Mouse (Mus musculus) testis, adult 2 months (tissue): Measurements from ENCODE around the gene Hus1b.

Experiments used
- CTCF ChIP-seq: fragments of 200-500 bp; IDR thresholded peaks from 2 replicates; pipeline ENCODE4 v1.5.1; 2012; ENCODE audit warnings: low read depth, mild to moderate bottlenecking, inconsistent platforms, low read length, moderate library complexity; ENCODE audit not compliant: control insufficient read depth, insufficient read depth, insufficient replicate concordance
- POLR2A ChIP-seq: fragments of 200-500 bp; IDR thresholded peaks from 2 replicates; pipeline ENCODE4 v1.6.1; 2012; ENCODE audit warnings: low read depth, mild to moderate bottlenecking, inconsistent platforms, low read length, moderate library complexity; ENCODE audit not compliant: control insufficient read depth

- TF ChIP-seq POLR2A: no peak
- no peak for TF ChIP-seq CTCF
Observed at GRCm38 (mm10) chr13:30961932-30962331, 14.4 kb upstream of the Hus1b start.
